Mouse (Mus musculus) spleen, adult 2 months (tissue): ENCODE measurements around the gene Hoxc9. TPM values are rescaled to one million over a fixed set of nuclear protein-coding genes. Genes with fewer than 3 reads are reported as not detected.

ENCODE experiments used
- DNase-seq, 2 experiments: peaks; one replicate each; pipeline versions ENCODE4 v3.0.0 to v3.0.0-alpha.2; 2012 to 2021; ENCODE audit warnings: low spot score in 2 of 2, low read depth in 1 of 2
- H3K27ac ChIP-seq: fragments of 200-500 bp; 2 replicates; pipeline ENCODE4 v1.5.1; 2012; ENCODE audit warnings: low read length, inconsistent platforms; ENCODE audit not compliant: insufficient read depth
- H3K27me3 ChIP-seq: fragments of 200-500 bp; 2 replicates; pipeline ENCODE4 v1.6.1; 2012; ENCODE audit warnings: mild to moderate bottlenecking, moderate library complexity, low read length, inconsistent platforms; ENCODE audit not compliant: control insufficient read depth, insufficient read depth
- H3K36me3 ChIP-seq: fragments of 200-500 bp; 2 replicates; pipeline ENCODE4 v1.6.1; 2012; ENCODE audit warnings: mild to moderate bottlenecking, low read length, inconsistent platforms; ENCODE audit not compliant: control insufficient read depth, insufficient read depth
- H3K4me1 ChIP-seq: fragments of 200-500 bp; 2 replicates; pipeline ENCODE4 v1.6.1; 2011; ENCODE audit warnings: inconsistent platforms; ENCODE audit not compliant: control insufficient read depth, insufficient read depth, insufficient read length
- H3K4me3 ChIP-seq: fragments of 200-500 bp; 2 replicates; pipeline ENCODE4 v1.5.1; 2011; ENCODE audit warnings: mild to moderate bottlenecking, inconsistent platforms; ENCODE audit not compliant: insufficient read depth, insufficient read length; ENCODE audit errors: extremely low read depth
- CTCF ChIP-seq: fragments of 200-500 bp; IDR thresholded peaks from 2 replicates; pipeline ENCODE4 v1.5.1; 2011; ENCODE audit warnings: mild to moderate bottlenecking, inconsistent platforms; ENCODE audit not compliant: insufficient read depth, insufficient read length, insufficient replicate concordance; ENCODE audit errors: extremely low read depth
- POLR2A ChIP-seq: fragments of 200-500 bp; IDR thresholded peaks from 2 replicates; pipeline ENCODE4 v1.6.1; 2011; ENCODE audit warnings: low read depth, low read length, inconsistent platforms
- WGBS: fragments of 180-500 bp; shearing (Covaris S2); methylation state at CpG from one replicate; pipeline ENCODE4 v1.1.7; 2018; 5-methylcytosine and 5-hydroxymethylcytosine counted together
- polyA plus RNA-seq: library from polyadenylated mRNA; depleted of rRNA; stranded (reverse); fragments of >200 nt; gene quantifications from 2 replicates; pipeline ENCODE4 v1.2.3, GENCODE M21; 2012

Hoxc9 gene
- polyA plus RNA-seq, 1 experiment, result not detected

GRCm38 (mm10) chr15:102970740-102971139 lies 5.5 kb upstream of the Hoxc9 start:
- no peaks in the 10 kb centered on the region for H3K36me3 ChIP-seq
- no peak for TF ChIP-seq CTCF
- no peak for TF ChIP-seq POLR2A
- peaks cover 38% of the 10 kb centered on the region for H3K27me3 ChIP-seq
- no peak overlapping the region for H3K4me3 ChIP-seq
- DNase-seq, result no peak
- no peaks in the 10 kb centered on the region for H3K4me1 ChIP-seq
- 1% methylated on average over 12 of the region's 12 CpGs for WGBS
- no peak overlapping the region for H3K27ac ChIP-seq

GRCm38 (mm10) chr15:102972254-102972653 lies 4.0 kb upstream of the Hoxc9 start:
- Histone ChIP-seq H3K27me3 (peaks cover 35% of the 10 kb centered on the region), H3K4me3 (no peak overlapping the region), H3K36me3 (no peaks in the 10 kb centered on the region), H3K27ac (no peak overlapping the region), H3K4me1 (peaks cover 9% of the 10 kb centered on the region; the same call in 1 of the 2 replicates)
- WGBS, result 4% methylated on average over 21 of the region's 21 CpGs
- TF ChIP-seq POLR2A (no peak), CTCF (no peak)
- no peak for DNase-seq

DNA sequence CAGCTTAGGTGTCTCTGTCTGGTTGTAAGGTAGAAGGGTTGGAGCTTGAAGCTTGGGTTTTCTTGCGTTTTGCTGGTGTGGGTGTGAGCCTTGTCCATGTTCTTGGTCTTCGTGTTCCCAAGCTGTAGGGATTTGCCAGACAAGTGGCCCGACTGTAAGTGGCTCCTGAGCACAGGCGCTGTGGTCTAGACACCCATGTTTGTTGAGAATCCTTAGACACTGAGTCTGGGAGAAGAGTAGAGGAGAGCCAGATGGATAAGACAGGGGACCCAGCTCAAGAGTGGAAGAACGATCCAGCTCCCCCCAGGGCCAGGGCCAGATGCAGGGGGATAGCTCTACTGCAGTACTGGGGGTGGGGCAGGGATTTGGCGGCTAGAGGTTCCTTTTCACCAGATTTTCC lies 3.5 kb upstream of the Hoxc9 start:
- DNase-seq, result no peak
- 7% methylated on average over 6 of the region's 6 CpGs for WGBS
- Histone ChIP-seq H3K36me3 (no peaks in the 10 kb centered on the region), H3K4me1 (peaks cover 9% of the 10 kb centered on the region; the same call in 1 of the 2 replicates), H3K27me3 (peaks cover 36% of the 10 kb centered on the region), H3K4me3 (no peak overlapping the region), H3K27ac (no peak overlapping the region)
- TF ChIP-seq POLR2A (no peak), CTCF (no peak)

DNA sequence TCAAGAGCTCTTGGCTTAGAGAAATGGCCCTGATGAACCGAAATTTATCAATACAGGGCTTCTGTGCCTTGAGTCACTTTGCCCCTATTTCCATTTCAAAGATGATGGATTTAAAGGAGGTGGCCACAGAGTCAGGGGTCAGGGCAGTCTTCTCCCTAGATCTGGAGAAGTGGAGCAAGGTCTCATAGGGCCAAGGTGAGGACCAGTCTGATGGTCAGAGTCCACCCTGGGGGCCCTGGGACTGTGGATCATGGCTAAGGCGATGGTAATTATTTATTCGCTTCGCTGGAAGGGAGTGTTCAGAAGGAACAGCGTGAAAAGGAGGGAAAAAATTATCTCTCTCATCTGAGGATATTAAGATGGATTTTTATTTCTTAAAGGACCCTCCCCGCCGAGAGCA lies 1.2 kb upstream of the Hoxc9 start:
- no peak for DNase-seq
- no peak overlapping the region for H3K27ac ChIP-seq
- TF ChIP-seq POLR2A, result no peak
- TF ChIP-seq CTCF, result no peak
- H3K36me3 ChIP-seq, result no peaks in the 10 kb centered on the region
- peaks cover 42% of the 10 kb centered on the region for H3K27me3 ChIP-seq
- WGBS, result 23% methylated on average over 7 of the region's 7 CpGs
- peaks cover 9% of the 10 kb centered on the region; the same call in 1 of the 2 replicates for H3K4me1 ChIP-seq
- H3K4me3 ChIP-seq, result no peak overlapping the region

DNA sequence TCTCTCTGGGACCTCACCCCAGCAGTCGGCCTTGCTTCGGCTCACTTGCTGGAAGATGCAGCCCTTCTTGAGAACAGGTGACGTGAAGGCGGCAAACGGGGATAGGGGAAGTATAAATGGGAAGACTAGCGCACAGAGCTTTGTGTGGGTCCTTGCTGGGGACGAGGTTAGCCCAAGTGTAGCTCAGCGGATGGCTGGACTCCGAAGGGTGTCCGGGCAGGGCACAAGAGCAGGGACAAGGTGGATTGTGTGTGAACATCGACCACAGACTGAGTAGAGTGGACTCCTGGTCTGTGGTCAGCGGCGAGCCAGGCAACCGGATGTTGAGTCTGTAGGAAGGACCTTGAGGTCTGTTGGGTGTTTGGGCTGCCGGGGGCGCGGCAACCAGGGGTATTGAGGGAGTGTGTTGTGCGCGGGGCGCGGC lies 539 bp upstream of the Hoxc9 start:
- no peak for DNase-seq
- Histone ChIP-seq H3K27ac (no peak overlapping the region), H3K4me3 (no peak overlapping the region), H3K4me1 (peaks cover 9% of the 10 kb centered on the region; the same call in 1 of the 2 replicates), H3K36me3 (no peaks in the 10 kb centered on the region), H3K27me3 (peaks cover 41% of the 10 kb centered on the region)
- 7% methylated on average over 21 of the region's 21 CpGs for WGBS
- TF ChIP-seq POLR2A (no peak), CTCF (no peak)

DNA sequence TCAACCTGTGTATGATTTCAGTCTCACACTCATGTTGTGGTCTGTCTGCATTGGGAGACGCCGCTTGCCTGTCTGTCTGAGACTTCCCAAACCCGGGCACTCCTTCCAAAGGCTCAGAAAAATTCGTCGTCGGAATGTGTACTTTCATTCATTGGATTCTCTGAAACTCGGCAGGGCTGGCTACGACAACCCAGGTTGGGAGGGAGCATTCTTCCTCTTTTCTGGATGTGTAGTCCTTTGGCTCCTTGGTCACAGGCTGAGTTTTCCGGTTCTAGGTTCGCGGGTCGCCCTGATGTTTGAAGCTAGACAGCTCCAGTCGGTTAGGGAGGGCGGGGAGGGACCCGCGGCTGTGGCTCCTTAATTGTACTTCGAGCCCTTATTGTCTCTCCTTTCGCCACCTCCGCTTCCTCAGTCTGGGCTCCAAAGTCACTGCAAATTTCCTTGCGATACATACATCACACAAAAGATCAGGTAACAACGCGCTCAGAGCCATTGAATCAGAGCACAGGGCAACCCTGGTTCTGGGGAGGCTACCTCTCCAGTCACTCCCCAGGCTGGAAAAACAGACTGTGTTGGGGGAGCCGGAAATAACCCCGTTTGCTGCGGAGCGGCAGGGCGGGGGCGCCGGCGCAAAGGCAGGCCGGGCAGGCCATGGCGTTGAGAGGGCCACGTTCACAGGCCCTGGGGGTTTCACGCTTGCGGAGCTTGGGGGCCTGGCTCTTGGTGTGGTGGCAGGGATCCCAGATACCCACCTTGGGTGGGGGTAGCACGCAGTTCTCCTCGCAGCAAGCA lies 588 bp downstream of the Hoxc9 start:
- Histone ChIP-seq H3K27me3 (peaks cover 52% of the 10 kb centered on the region), H3K4me3 (peak overlapping the region; percentile 42), H3K4me1 (peaks cover 12% of the 10 kb centered on the region), H3K27ac (no peak overlapping the region), H3K36me3 (no peaks in the 10 kb centered on the region)
- no peak for DNase-seq
- 3% methylated on average over 36 of the region's 37 CpGs for WGBS
- TF ChIP-seq POLR2A, result no peak
- no peak for TF ChIP-seq CTCF

DNA sequence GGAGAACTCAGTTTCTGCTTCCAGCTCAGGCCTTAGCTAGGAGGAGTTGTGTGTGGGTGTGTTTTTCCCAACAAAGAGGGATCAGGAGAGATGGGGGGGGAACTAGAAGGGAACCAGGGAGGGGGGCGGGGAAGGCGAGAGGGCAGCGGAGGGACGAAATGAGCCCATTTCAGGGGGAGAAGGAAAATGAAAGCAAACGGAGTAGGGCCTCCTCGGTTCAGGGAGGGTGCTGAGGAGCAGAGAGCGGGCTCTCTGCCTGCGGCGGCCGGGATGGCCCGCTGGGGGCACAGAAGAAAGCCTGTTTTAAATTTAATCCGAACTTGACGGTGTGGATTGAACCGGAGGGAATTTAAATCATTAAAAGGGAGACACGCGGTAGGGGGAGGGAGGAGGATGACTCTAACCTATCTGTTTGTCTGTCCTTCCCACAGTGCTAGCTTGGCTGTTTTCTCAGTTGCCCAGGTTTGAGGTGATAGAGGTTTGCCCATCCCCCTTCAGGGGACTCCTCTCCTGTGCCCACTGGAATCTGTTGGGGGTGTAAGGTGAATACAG lies 1.3 kb downstream of the Hoxc9 start:
- 15% methylated on average over 16 of the region's 16 CpGs for WGBS
- TF ChIP-seq CTCF (no peak), POLR2A (no peak)
- peak overlapping the region; percentile 42 for H3K4me3 ChIP-seq
- H3K4me1 ChIP-seq, result peaks cover 15% of the 10 kb centered on the region
- H3K36me3 ChIP-seq, result no peaks in the 10 kb centered on the region
- no peak for DNase-seq
- no peak overlapping the region for H3K27ac ChIP-seq
- peaks cover 54% of the 10 kb centered on the region for H3K27me3 ChIP-seq
